Mouse (Mus musculus) cerebellum, adult 9-10 months (tissue): ENCODE measurements around the gene Ppp2r5e.
"Not testable (repeated sequence)": the region's sequence is repeated elsewhere in the genome, so short reads cannot be mapped to it uniquely, and the experiment has no call there.

Experiments
- DNase-seq: peaks from one replicate; pipeline ENCODE4 v3.0.0; 2022

The Ppp2r5e gene

GRCm38 (mm10) chr12:75482015-75482414 lies 114.0 kb downstream of the Ppp2r5e start:
- DNase-seq: no peak

DNA sequence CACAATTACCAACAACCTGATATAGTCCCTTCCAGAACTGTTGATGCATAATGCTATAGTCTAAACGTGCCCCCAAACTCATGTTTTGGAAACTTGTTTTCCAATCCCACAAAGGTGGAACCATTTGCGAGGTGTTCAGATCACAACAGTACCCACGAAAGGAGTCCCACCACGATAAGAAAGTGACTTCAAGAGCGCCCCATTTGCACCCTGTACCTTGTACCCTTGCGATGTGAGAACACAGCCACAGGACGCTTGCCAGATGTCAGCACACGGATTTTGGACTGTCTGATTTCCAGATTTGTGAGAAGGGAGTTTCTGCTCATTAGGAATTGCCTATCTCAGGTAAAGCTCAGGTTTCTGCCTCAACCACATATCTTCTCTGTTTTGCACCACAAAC lies 116.0 kb downstream of the Ppp2r5e start:
- no peak for DNase-seq

DNA sequence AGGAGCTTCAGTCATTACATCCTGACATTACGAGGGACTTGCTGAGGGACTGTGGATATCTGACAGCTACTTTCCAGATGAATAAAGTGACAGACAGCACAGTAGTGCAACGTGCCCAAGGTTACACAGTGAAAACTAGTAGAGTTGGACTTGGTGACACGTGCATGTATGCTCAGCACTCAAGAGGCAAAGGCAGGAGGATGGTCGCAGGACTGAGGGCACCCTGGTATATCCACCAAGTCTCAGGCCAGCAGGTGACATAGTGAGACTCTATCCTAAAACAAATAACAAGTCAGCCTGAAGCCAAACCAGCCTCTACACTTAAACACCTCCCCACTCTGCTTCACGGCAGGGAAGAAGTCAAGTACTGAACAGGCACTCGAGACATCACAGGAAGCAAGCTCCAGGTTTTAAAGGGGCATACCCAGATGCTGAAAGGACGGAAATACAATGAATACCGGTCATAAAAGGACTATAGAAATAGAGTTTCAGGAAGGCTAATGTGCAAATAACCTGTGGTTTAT lies 116.6 kb downstream of the Ppp2r5e start:
- no peak for DNase-seq

- no peak for DNase-seq
Measured at GRCm38 (mm10) chr12:75478596-75478995, 117.4 kb downstream of the Ppp2r5e start.

GRCm38 (mm10) chr12:75478117-75478516 lies 117.9 kb downstream of the Ppp2r5e start:
- DNase-seq: no peak

DNA sequence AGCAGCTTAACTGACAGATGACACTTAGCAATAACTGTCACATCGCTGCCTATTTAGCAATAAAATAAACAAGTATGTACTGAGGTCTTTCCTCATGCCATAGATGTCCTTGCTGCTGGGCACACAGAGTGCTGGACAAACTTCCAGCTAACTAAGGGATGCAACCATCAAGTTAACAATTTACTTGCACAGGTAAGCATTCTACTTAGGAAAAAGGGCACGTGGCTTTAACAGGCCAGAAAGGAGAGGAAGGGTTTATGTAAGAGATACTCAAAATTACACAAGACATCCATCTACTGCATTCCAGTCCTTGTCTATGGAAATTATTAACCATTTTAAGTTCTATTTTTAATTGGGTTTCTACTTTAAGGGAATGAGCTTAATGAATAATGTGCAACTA lies 123.0 kb downstream of the Ppp2r5e start:
- DNase-seq: no peak

DNA sequence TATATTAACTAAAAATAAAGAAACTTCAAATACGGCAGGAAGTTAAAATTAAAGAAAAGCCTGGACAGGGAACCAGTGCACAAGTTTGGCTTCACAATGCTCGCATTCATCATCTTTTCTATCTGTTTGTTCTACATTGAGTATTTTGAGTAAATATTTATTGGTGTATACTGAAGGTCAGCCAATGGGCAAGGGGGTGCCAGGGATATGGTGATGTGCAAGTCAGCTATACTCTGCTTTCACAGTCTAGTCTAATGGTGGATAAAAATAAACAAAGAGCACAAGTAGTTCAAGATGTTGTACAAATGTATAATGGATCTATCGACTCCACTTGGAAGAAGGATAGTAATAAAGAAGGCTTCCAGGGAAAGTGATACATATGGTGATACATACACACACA lies 123.9 kb downstream of the Ppp2r5e start:
- no peak for DNase-seq

DNA sequence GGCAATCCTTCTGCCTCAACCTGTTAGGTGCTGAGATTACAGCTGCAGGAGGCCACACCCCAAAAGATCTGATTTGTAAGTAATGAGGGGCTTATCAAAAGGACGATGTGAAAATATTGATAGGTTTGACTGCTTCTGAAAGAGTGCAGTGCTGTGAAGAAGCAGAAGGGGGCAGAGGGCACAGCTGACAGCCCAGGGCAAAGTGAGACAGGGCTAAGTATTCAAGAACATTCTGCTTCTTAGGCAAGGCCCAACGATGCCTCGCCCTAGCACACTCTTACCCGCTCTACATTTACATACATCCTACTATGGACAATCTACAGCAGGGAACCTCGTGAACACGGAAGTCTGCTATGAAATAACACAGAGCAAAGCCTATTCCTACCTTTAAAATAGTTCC lies 128.2 kb downstream of the Ppp2r5e start:
- DNase-seq: no peak

- no peak for DNase-seq
Measured at GRCm38 (mm10) chr12:75467127-75467526, 128.9 kb downstream of the Ppp2r5e start.

GRCm38 (mm10) chr12:75466206-75466605 lies 129.8 kb downstream of the Ppp2r5e start:
- DNase-seq: no peak

- DNase-seq: peak; percentile 68
Measured at GRCm38 (mm10) chr12:75464016-75464769, 131.9 kb downstream of the Ppp2r5e start.

- DNase-seq: peak; percentile 88
Measured at GRCm38 (mm10) chr12:75460561-75460960, 135.5 kb downstream of the Ppp2r5e start.

GRCm38 (mm10) chr12:75459656-75460055 lies 136.4 kb downstream of the Ppp2r5e start:
- no peak for DNase-seq

DNA sequence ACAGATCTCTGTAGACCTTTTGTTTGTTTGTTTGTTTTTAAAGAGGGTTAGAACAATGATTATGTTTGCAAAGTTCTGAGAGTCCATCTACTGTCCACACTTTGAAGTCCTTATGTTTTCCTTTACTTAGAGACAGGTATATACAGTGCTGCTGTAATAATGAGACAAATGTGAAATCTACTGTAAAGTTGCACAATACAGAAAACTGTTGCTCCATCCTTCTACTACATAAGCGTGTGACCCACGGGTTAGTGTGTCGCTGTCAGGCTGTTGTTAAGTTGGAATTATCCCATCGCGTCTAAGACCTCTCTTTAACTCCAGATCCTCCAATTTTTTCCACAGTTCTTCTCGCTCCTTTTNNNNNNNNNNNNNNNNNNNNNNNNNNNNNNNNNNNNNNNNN lies 142.6 kb downstream of the Ppp2r5e start:
- no peak for DNase-seq

DNA sequence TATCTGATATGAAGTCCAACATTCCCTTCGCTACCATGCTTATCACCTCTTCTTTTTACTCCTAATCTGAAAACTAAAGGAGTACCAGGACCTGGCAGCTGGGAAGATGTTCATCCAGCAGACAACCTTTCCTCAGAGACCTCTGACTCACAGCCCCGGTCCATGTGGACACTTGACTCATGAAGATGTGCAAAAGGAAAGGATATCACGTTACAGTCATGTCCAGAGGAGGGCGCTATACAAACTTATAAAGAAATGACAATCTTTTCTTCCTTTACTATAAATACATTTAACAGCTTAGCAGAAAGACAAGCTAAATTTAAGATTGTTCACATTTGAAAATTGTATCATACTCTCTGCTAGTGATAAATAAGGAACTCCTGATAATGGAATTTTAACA lies 143.0 kb downstream of the Ppp2r5e start:
- no peak for DNase-seq

GRCm38 (mm10) chr12:75450592-75450991 lies 145.5 kb downstream of the Ppp2r5e start:
- DNase-seq: no peak

GRCm38 (mm10) chr12:75450011-75450410 lies 146.0 kb downstream of the Ppp2r5e start:
- DNase-seq: no peak

DNA sequence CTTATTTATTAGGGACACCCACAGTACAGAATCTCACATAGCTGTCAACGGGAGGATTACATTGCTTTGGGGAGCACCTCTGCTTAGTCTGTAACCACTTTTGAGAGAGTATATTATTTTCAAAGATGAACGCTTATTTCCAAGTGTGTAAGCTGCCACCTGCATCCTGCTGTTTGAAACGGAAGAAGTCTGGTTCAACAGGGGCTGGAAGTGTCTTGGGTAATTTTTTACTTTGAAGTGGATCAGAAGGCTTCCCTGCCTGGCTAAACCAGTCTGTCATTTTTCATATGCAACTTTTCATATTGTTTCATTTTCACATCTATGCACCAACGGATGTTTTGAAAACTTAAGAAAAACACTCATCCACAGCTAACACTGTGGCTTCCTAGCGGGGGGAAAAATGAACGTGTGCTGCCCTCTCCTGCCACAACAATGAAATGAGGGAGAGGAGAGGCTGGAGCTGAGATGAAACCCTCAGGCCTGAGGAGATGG lies 146.5 kb downstream of the Ppp2r5e start:
- DNase-seq: no peak

DNA sequence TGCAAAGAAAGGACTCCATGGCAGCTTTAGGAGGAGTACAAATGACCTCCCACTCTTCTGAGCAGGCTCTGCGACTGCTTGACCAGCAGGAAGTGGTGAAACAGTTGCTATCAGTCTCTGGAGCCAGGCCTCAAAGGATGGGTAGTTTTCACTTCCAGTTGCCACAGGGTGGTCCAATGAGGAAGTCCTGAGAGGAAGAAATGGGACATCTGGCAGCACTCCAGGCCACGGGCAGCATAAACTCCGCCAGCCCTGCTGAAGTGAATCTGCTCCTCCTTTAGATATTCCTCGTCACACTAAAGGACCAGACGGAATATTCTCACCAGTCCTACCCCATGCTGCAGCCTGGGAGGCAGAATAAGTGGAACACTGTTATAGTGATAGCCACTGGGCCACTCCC lies 147.1 kb downstream of the Ppp2r5e start:
- no peak for DNase-seq

GRCm38 (mm10) chr12:75446245-75446644 lies 149.8 kb downstream of the Ppp2r5e start:
- DNase-seq: no peak

GRCm38 (mm10) chr12:75432400-75432799 lies 163.6 kb downstream of the Ppp2r5e start:
- not testable (repeated sequence) for DNase-seq

- DNase-seq: no peak
Measured at GRCm38 (mm10) chr12:75429685-75430396, 166.2 kb downstream of the Ppp2r5e start.

- DNase-seq: no peak
Measured at GRCm38 (mm10) chr12:75428719-75429118, 167.3 kb downstream of the Ppp2r5e start.

DNA sequence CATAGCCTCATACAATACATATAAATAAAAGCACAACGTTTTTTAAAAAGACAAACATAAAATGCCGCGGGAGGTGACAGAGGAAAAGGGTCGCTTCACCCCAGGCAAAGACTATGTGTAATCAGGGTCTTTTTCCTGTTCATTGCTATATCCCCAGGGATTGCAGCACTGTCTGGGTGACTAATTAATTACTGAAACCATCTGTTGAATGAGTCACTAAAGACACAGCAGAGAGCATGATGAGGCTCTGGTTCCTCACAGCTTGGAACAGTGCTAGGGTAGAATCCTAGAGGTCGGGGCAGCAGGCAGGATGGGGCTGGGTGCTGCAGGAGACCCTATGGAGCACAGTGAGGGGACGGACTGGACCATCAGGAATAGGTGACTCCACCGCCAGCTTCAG lies 170.2 kb downstream of the Ppp2r5e start:
- no peak for DNase-seq
